Mouse (Mus musculus) heart, postnatal 0 days (tissue): ENCODE results near the gene Cby1. TPM values are rescaled to one million over a fixed set of nuclear protein-coding genes. Genes with fewer than 3 reads are reported as not detected.

Source experiments
- ATAC-seq: fragments of 200-750 bp; cut with Nextera tagmentation; 2 replicates; pipeline ENCODE4 v1.8.0; 2017; ENCODE audit warnings: low read depth, moderate number of reproducible peaks, moderate library complexity; ENCODE audit not compliant: insufficient read depth
- DNase-seq: peaks from one replicate; pipeline ENCODE4 v3.0.0-alpha.2; 2016; ENCODE audit warnings: low spot score
- H3K27ac ChIP-seq: fragments of 300-500 bp; sonication (generic); 2 replicates; pipeline ENCODE4 v1.5.1; 2014; ENCODE audit warnings: low read depth, mild to moderate bottlenecking
- H3K27me3 ChIP-seq: fragments of 300-500 bp; sonication (generic); 2 replicates; pipeline ENCODE4 v1.6.1; 2014; ENCODE audit warnings: low read length, mixed read lengths; ENCODE audit not compliant: control insufficient read depth, insufficient read depth
- H3K36me3 ChIP-seq: fragments of 300-500 bp; sonication (generic); replicated peaks from 2 replicates; pipeline ENCODE4 v1.6.1; 2014; ENCODE audit warnings: low read length, mixed read lengths; ENCODE audit not compliant: control insufficient read depth, insufficient read depth
- H3K4me1 ChIP-seq: fragments of 300-500 bp; sonication (generic); 2 replicates; pipeline ENCODE4 v1.6.1; 2014; ENCODE audit warnings: antibody characterized with exemption; ENCODE audit not compliant: control insufficient read depth, insufficient read depth
- H3K4me2 ChIP-seq: fragments of 300-500 bp; sonication (generic); 2 replicates; pipeline ENCODE4 v1.6.1; 2014; ENCODE audit warnings: low read depth, mild to moderate bottlenecking, low read length, moderate library complexity
- H3K4me3 ChIP-seq: fragments of 300-500 bp; sonication (generic); 2 replicates; pipeline ENCODE4 v1.5.1; 2014; ENCODE audit warnings: low read depth, low read length
- H3K9ac ChIP-seq: fragments of 300-500 bp; sonication (generic); replicated peaks from 2 replicates; pipeline ENCODE4 v1.6.1; 2014; ENCODE audit warnings: low read depth, low read length, mixed read lengths
- H3K9me3 ChIP-seq: fragments of 300-500 bp; sonication (generic); replicated peaks from 2 replicates; pipeline ENCODE4 v1.6.1; 2016; ENCODE audit warnings: low read length; ENCODE audit not compliant: control insufficient read depth
- CTCF ChIP-seq: IDR thresholded peaks from 2 replicates; pipeline ENCODE4 v1.5.1; 2016; ENCODE audit warnings: antibody characterized with exemption, control low read depth, low read depth
- EP300 ChIP-seq: IDR thresholded peaks from 2 replicates; pipeline ENCODE4 v1.6.1; 2016; ENCODE audit warnings: antibody characterized with exemption, low read depth
- WGBS: fragments of 180-500 bp; shearing (Covaris S2); extraction: QIAGEN DNeasy Blood & Tissue Kit; methylation state at CpG from one replicate; pipeline ENCODE4 v1.1.7; 2014; 5-methylcytosine and 5-hydroxymethylcytosine counted together
- polyA plus RNA-seq: library from polyadenylated mRNA; unstranded; fragments of >200 nt; fragmentation: Nextera tagmentation; extraction: Ambion mirVana; gene quantifications from 2 replicates; pipeline ENCODE4 v1.2.1, GENCODE M21; 2015
- total RNA-seq: library from RNA; depleted of rRNA; stranded (reverse); fragments of >200 nt; gene quantifications from 2 replicates; pipeline ENCODE4 v1.2.3, GENCODE M21; 2014; ENCODE audit warnings: low replicate concordance

Cby1 gene
- total and polyA plus RNA-seq, 2 experiments from 2014 or later, result 35.1 to 53.8 TPM

GRCm38 (mm10) chr15:79677936-79678335 is 18.9 kb downstream of the Cby1 start:
- Histone ChIP-seq H3K9me3 (no peaks in the 10 kb centered on the region), H3K9ac (no peak overlapping the region), H3K4me2 (no peak overlapping the region), H3K4me3 (no peak overlapping the region), H3K36me3 (peaks cover 43% of the 10 kb centered on the region), H3K27me3 (no peaks in the 10 kb centered on the region), H3K4me1 (peaks cover 16% of the 10 kb centered on the region), H3K27ac (no peak overlapping the region)
- ATAC-seq (no peak), DNase-seq (no peak)
- WGBS, result 88% methylated on average over 2 of the region's 2 CpGs
- TF ChIP-seq EP300 (no peak), CTCF (no peak)

GRCm38 (mm10) chr15:79681973-79682372 is 23.0 kb downstream of the Cby1 start:
- WGBS, result 61% methylated on average over 4 of the region's 4 CpGs
- 0 out of 2 replicates have a peak overlapping the region, but pooled peaks have one; percentile 22 for H3K9ac ChIP-seq
- H3K4me3 ChIP-seq, result no peak overlapping the region
- DNase-seq, result no peak
- H3K9me3 ChIP-seq, result no peaks in the 10 kb centered on the region
- H3K4me1 ChIP-seq, result peaks cover 51% of the 10 kb centered on the region
- H3K27me3 ChIP-seq, result no peaks in the 10 kb centered on the region
- ATAC-seq, result peak; percentile 31; the same call in 1 of the 2 replicates
- TF ChIP-seq CTCF (no peak), EP300 (no peak)
- peak overlapping the region; percentile 98 for H3K27ac ChIP-seq
- peak overlapping the region; percentile 84 for H3K4me2 ChIP-seq
- peaks cover 4% of the 10 kb centered on the region; the same call in 1 of the 2 replicates for H3K36me3 ChIP-seq

GRCm38 (mm10) chr15:79683146-79683545 is 24.1 kb downstream of the Cby1 start:
- peak overlapping the region; percentile 84 for H3K4me2 ChIP-seq
- 51% methylated on average over 6 of the region's 6 CpGs for WGBS
- H3K4me3 ChIP-seq, result peak overlapping the region; percentile 19
- no peaks in the 10 kb centered on the region for H3K36me3 ChIP-seq
- peak overlapping the region; percentile 98 for H3K27ac ChIP-seq
- 0 out of 2 replicates have a peak overlapping the region, but pooled peaks have one; percentile 22 for H3K9ac ChIP-seq
- H3K4me1 ChIP-seq, result peaks cover 51% of the 10 kb centered on the region
- no peaks in the 10 kb centered on the region for H3K27me3 ChIP-seq
- no peak for DNase-seq
- TF ChIP-seq EP300 (no peak), CTCF (no peak)
- no peaks in the 10 kb centered on the region for H3K9me3 ChIP-seq
- ATAC-seq, result no peak

GRCm38 (mm10) chr15:79683707-79684465 is 24.9 kb downstream of the Cby1 start:
- Histone ChIP-seq H3K4me3 (peak overlapping the region; percentile 88), H3K9ac (peak overlapping the region; percentile 94; the same call in 1 of the 2 replicates), H3K27me3 (no peaks in the 10 kb centered on the region), H3K4me2 (peak overlapping the region; percentile 84), H3K36me3 (no peaks in the 10 kb centered on the region), H3K4me1 (peaks cover 56% of the 10 kb centered on the region), H3K9me3 (no peaks in the 10 kb centered on the region), H3K27ac (peak overlapping the region; percentile 98)
- WGBS, result 24% methylated on average over 19 of the region's 19 CpGs
- DNase-seq (no peak), ATAC-seq (no peak)
- TF ChIP-seq EP300 (no peak), CTCF (no peak)

- no peaks in the 10 kb centered on the region for H3K27me3 ChIP-seq
- peaks cover 58% of the 10 kb centered on the region for H3K4me1 ChIP-seq
- WGBS, result 49% methylated on average over 6 of the region's 6 CpGs
- DNase-seq (no peak), ATAC-seq (no peak)
- H3K4me3 ChIP-seq, result peak overlapping the region; percentile 88
- H3K9ac ChIP-seq, result peak overlapping the region; percentile 94
- no peak for TF ChIP-seq EP300
- no peak for TF ChIP-seq CTCF
- no peaks in the 10 kb centered on the region for H3K36me3 ChIP-seq
- no peaks in the 10 kb centered on the region for H3K9me3 ChIP-seq
- H3K4me2 ChIP-seq, result peak overlapping the region; percentile 84
- peak overlapping the region; percentile 98 for H3K27ac ChIP-seq
Measured at GRCm38 (mm10) chr15:79684616-79685015, 25.6 kb downstream of the Cby1 start.
